Mouse (Mus musculus): ENCODE data around the gene Rab25. TPM values are rescaled to one million over a fixed set of nuclear protein-coding genes. Genes with fewer than 3 reads are reported as not detected.

The Rab25 gene
- polyA plus RNA-seq, 1 experiment = 35.1 TPM

DNA sequence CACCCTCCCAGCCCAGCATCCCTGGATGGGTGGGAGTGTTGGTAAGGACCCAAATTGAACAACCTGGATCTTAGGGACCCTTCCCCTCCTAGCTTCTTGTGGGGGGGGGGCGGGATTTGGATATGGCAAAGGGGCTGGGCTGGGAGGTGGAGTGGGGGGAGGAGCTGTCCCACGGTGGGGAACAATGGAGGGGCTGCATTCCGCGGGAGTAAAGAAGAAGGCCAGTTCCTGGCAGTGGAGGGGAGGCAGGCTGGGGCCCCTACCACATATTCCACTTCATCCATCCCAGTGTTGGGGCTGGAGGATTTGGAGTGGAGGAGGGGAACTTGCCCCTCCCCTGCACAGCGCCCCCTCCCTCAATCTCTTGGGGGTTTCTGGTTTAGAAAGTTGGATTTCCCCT, 14.4 kb downstream of the Rab25 start:
- Histone ChIP-seq H3K9me3 (replicated peaks; ENCODE audit: control insufficient read depth, insufficient read depth, low read length, poor library complexity, severe bottlenecking) (no peaks in the 10 kb centered on the region), H3K9ac (ENCODE audit: low read depth, poor library complexity, severe bottlenecking) (no peak overlapping the region), H3K4me1 (ENCODE audit: control insufficient read depth, insufficient read depth, low read length) (peaks cover 19% of the 10 kb centered on the region), H3K4me3 (ENCODE audit: low read depth, low read length) (peak overlapping the region; percentile 83), H3K36me3 (ENCODE audit: control insufficient read depth, insufficient read depth, low read length, poor library complexity, severe bottlenecking) (peaks cover 8% of the 10 kb centered on the region; the same call in 1 of the 2 replicates), H3K27ac (ENCODE audit: insufficient read depth, low read length) (no peak overlapping the region), H3K27me3 (ENCODE audit: control insufficient read depth, insufficient read depth, low read length, poor library complexity, severe bottlenecking) (no peaks in the 10 kb centered on the region)
- TF ChIP-seq CTCF (IDR thresholded peaks at IDR 0.05; ENCODE audit: low read depth, low read length) = no peak
- TF ChIP-seq POLR2A (IDR thresholded peaks at IDR 0.05; ENCODE audit: insufficient read depth, low read length) = no peak
- no peak for TF ChIP-seq EP300 (IDR thresholded peaks at IDR 0.05; ENCODE audit: insufficient read depth, low read depth, low read length)

DNA sequence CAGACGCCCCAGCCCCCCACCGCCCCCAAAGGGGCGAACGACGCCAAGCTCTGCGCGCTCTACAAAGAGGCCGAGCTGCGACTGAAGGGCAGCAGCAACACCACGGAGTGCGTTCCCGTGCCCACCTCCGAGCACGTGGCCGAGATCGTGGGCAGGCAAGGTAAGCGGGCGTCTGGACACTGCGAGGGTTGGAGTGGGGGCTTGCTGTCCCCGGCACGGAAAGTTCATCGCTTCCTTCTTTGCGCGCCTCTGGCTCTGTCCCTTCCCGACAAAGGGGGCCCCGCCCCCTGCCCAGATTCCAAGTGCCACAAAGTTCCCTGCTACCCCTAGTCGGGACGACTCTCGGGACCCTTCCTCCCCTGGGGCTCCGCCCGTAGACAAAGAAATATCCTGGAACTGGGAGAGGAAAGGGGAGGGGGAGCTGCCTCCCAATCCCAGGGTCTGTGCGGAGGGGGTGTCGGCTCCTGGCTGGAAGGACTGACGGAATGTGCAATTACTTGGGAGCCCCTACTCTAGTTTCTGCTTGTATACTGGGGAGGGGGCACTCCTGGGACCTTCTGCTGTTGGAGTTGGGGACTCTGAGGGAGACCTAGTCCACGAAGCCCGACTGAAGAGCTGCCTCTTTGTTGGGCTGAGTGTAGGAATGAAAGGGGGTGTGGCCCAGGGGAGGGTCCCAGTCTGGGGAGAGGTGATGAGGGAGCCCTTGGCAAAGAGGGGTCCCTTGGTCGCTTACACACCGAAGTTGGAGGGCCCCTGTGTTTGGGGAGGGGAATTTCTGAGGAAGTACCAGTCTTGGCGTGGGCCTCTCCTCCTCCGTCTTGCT, 15.2 kb downstream of the Rab25 start:
- no peaks in the 10 kb centered on the region for H3K27me3 ChIP-seq (ENCODE audit: control insufficient read depth, insufficient read depth, low read length, poor library complexity, severe bottlenecking)
- TF ChIP-seq POLR2A (IDR thresholded peaks at IDR 0.05; ENCODE audit: insufficient read depth, low read length) (no peak), CTCF (IDR thresholded peaks at IDR 0.05; ENCODE audit: low read depth, low read length) (no peak), EP300 (IDR thresholded peaks at IDR 0.05; ENCODE audit: insufficient read depth, low read depth, low read length) (no peak)
- peak overlapping the region; percentile 84 for H3K9ac ChIP-seq (ENCODE audit: low read depth, poor library complexity, severe bottlenecking)
- H3K27ac ChIP-seq (ENCODE audit: insufficient read depth, low read length) = peak overlapping the region; percentile 9; the same call in 1 of the 2 replicates
- H3K9me3 ChIP-seq (replicated peaks; ENCODE audit: control insufficient read depth, insufficient read depth, low read length, poor library complexity, severe bottlenecking) = no peaks in the 10 kb centered on the region
- H3K36me3 ChIP-seq (ENCODE audit: control insufficient read depth, insufficient read depth, low read length, poor library complexity, severe bottlenecking) = peaks cover 7% of the 10 kb centered on the region; the same call in 1 of the 2 replicates
- peak overlapping the region; percentile 83 for H3K4me3 ChIP-seq (ENCODE audit: low read depth, low read length)
- H3K4me1 ChIP-seq (ENCODE audit: control insufficient read depth, insufficient read depth, low read length) = peaks cover 13% of the 10 kb centered on the region

DNA sequence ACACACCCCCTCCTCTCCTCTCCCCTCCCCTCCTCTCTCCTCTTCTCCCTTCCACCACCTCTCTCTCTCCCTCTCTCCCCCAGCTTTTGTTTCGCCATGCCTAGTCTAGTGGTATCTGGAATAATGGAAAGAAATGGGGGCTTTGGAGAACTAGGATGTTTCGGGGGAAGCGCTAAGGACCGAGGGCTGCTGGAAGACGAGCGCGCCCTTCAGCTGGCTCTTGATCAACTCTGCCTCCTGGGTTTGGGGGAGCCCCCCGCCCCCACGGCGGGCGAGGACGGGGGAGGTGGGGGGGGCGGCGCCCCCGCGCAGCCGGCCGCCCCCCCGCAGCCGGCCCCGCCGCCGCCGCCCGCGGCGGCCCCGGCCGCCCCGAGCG, 15.8 kb downstream of the Rab25 start, which contains the start of gene Mex3a:
TSS of gene Mex3a (plus strand) at position 97 of the 376 bp plus-strand sequence.
- Histone ChIP-seq H3K9ac (ENCODE audit: low read depth, poor library complexity, severe bottlenecking) (peak within 1 kb of the TSS; percentile 84), H3K4me1 (ENCODE audit: control insufficient read depth, insufficient read depth, low read length) (peaks cover 13% of the 10 kb centered on the region), H3K9me3 (replicated peaks; ENCODE audit: control insufficient read depth, insufficient read depth, low read length, poor library complexity, severe bottlenecking) (no peaks in the 10 kb centered on the region), H3K27ac (ENCODE audit: insufficient read depth, low read length) (peak within 1 kb of the TSS; percentile 76), H3K4me3 (ENCODE audit: low read depth, low read length) (peak within 1 kb of the TSS; percentile 89), H3K27me3 (ENCODE audit: control insufficient read depth, insufficient read depth, low read length, poor library complexity, severe bottlenecking) (no peaks in the 10 kb centered on the region), H3K36me3 (ENCODE audit: control insufficient read depth, insufficient read depth, low read length, poor library complexity, severe bottlenecking) (peaks cover 1% of the 10 kb centered on the region; the same call in 1 of the 2 replicates)
- no peak for TF ChIP-seq CTCF (IDR thresholded peaks at IDR 0.05; ENCODE audit: low read depth, low read length)
- TF ChIP-seq EP300 (IDR thresholded peaks at IDR 0.05; ENCODE audit: insufficient read depth, low read depth, low read length) = no peak
- no peak for TF ChIP-seq POLR2A (IDR thresholded peaks at IDR 0.05; ENCODE audit: insufficient read depth, low read length)

DNA sequence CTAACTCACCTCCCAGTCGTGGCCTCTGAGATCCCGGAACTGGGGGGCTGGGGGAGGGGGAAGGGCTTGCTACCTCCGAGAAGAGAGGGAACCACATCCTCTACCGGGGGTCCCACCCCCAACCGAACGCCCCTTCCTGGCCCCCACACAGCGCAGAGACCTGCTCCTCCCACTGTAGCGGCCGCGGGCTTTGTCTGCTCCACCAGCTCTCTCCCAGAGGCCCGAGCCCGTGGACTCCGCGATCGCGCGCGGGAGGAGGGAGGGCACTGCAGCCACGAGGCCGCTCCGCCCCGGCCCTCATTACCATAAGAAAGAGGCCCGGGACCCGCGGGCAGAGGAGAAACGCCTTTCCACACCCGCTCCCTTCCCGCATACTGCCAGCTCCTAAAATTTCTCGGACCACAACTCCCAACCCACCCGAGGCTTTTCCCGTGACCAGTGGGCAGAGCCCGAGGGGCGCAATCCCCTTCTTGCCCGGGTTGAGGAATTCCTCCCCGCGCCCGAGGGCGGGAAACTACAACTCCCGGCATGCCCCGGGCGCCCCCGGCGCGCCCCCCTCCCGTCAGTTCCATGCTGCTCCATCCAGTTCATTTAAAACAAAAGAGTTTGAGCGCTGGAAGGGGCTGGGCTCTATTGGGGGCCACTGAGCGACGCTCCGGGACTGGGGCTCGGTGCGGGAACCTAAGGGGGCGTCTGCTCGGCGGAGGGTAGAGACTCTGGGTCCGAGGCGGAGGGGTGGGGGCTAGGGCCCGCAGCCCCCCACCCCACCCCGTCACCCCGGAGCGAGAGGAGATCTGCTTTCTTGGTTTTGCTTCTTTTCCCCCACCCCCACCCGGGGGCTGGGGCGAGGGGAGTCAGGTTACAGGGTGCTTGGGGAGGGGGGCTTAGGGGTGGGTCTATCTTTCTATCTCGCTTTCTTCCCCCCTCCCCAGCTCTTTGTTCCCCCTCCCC, 16.5 kb downstream of the Rab25 start:
- no peaks in the 10 kb centered on the region for H3K36me3 ChIP-seq (ENCODE audit: control insufficient read depth, insufficient read depth, low read length, poor library complexity, severe bottlenecking)
- no peaks in the 10 kb centered on the region for H3K27me3 ChIP-seq (ENCODE audit: control insufficient read depth, insufficient read depth, low read length, poor library complexity, severe bottlenecking)
- peak overlapping the region; percentile 84 for H3K9ac ChIP-seq (ENCODE audit: low read depth, poor library complexity, severe bottlenecking)
- TF ChIP-seq EP300 (IDR thresholded peaks at IDR 0.05; ENCODE audit: insufficient read depth, low read depth, low read length) (peak; percentile 44; the same call in 1 of the 2 replicates), CTCF (IDR thresholded peaks at IDR 0.05; ENCODE audit: low read depth, low read length) (no peak), POLR2A (IDR thresholded peaks at IDR 0.05; ENCODE audit: insufficient read depth, low read length) (no peak)
- peaks cover 13% of the 10 kb centered on the region for H3K4me1 ChIP-seq (ENCODE audit: control insufficient read depth, insufficient read depth, low read length)
- H3K27ac ChIP-seq (ENCODE audit: insufficient read depth, low read length) = peak overlapping the region; percentile 76
- peak overlapping the region; percentile 89 for H3K4me3 ChIP-seq (ENCODE audit: low read depth, low read length)
- H3K9me3 ChIP-seq (replicated peaks; ENCODE audit: control insufficient read depth, insufficient read depth, low read length, poor library complexity, severe bottlenecking) = no peaks in the 10 kb centered on the region

DNA sequence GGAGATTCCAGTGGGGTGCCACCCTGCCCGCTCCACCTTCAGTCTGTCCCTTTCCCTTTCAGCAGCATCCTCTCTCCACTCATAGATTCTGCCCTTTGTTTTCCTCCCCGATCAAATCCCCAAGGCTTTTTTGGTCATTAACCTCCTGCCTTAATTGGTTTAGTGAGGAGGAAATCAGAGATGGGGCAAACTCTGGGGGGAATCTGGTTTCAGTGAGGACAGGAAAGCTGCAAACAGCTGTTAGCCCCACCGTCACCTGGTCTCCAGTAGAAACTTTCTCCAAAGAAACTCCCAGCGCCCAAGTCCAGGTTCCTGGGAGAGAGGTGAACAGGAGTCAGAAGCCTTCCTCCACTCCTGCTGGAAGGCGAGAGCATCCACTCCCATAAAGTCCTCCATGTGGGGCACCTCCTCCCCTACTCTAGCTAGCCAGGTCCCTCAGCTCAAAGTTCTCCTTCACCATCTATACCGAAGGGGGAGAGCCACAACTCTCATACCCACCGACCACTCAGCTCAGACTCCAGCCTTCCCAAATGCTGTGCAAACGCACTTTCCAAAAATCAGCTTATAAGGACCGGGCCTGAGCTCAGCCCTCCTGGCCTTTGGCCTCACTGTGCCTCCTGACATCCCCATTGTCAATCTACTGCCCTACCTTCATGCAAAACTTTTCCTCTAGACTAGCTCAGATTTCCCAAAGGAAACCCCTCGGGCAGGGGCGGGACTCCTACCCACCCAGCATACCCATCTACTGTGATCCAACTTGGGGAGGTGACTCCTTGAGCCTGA, 17.8 kb downstream of the Rab25 start:
- no peak for TF ChIP-seq CTCF (IDR thresholded peaks at IDR 0.05; ENCODE audit: low read depth, low read length)
- TF ChIP-seq EP300 (IDR thresholded peaks at IDR 0.05; ENCODE audit: insufficient read depth, low read depth, low read length) = peak; percentile 63; the same call in 1 of the 2 replicates
- Histone ChIP-seq H3K27me3 (ENCODE audit: control insufficient read depth, insufficient read depth, low read length, poor library complexity, severe bottlenecking) (no peaks in the 10 kb centered on the region), H3K9ac (ENCODE audit: low read depth, poor library complexity, severe bottlenecking) (peak overlapping the region; percentile 84), H3K4me3 (ENCODE audit: low read depth, low read length) (peak overlapping the region; percentile 89), H3K4me1 (ENCODE audit: control insufficient read depth, insufficient read depth, low read length) (peaks cover 9% of the 10 kb centered on the region), H3K27ac (ENCODE audit: insufficient read depth, low read length) (peak overlapping the region; percentile 70), H3K9me3 (replicated peaks; ENCODE audit: control insufficient read depth, insufficient read depth, low read length, poor library complexity, severe bottlenecking) (no peaks in the 10 kb centered on the region), H3K36me3 (ENCODE audit: control insufficient read depth, insufficient read depth, low read length, poor library complexity, severe bottlenecking) (peaks cover 4% of the 10 kb centered on the region; the same call in 1 of the 2 replicates)

All from ES-Bruce4 (cell line).